Mouse (Mus musculus) mammary gland, adult 2 months (tissue): ENCODE results near the gene Cit. TPM values are rescaled to one million over a fixed set of nuclear protein-coding genes. Genes with fewer than 3 reads are reported as not detected.

ENCODE experiments used
- polyA plus RNA-seq: library from polyadenylated mRNA; depleted of rRNA; stranded (reverse); fragments of >200 nt; gene quantifications from 2 replicates; pipeline ENCODE4 v1.2.3, GENCODE M21; 2012; ENCODE audit warnings: low replicate concordance; rRNA removed

Cit gene
- 1.6 and 2.0 TPM in 2 replicates for polyA plus RNA-seq

DNA sequence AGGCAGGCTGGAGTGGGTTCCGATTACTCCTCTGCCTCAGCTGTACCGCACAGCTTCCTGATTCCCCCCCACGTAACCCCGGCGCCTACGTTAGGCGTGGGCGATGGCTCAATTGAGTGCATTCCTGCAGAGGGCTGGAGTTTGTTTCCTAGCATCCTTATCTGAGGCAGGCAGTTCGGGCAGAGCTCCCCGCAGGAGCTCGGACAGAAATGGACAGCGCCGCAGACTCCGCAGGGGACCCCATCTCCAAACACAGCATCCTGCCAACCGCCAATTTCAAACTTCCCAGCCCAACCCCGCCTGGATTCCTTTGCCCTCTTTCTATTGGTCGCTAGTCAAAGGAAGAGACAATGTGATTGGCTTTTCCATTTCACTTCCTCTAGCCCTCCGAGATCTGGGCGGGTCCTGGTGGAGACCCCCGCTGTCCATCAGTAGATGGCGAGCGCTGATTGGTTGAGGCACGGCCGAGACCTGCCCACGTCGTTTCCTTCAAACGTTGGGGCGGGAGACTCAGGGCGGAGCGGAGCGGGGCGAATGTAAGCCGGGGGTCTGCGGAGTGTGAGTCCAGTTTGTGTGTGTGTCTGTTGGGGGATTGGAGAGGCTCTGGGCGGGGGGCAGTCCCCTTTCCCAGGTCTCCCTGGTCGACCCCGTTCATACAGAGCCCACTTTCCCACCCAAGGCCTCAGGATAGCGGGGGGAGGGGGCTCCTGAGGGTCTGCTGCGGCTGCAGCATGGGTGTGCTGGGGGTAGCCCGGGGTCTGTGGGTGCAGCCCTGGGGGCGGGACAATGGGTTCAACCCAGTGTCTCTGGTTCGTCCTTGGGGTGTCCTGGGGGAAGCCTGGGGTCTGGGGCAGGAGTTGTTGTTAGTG lies at the start of gene Cit:
Cit (plus strand) TSS at position 513 of the 869 bp plus-strand sequence.

DNA sequence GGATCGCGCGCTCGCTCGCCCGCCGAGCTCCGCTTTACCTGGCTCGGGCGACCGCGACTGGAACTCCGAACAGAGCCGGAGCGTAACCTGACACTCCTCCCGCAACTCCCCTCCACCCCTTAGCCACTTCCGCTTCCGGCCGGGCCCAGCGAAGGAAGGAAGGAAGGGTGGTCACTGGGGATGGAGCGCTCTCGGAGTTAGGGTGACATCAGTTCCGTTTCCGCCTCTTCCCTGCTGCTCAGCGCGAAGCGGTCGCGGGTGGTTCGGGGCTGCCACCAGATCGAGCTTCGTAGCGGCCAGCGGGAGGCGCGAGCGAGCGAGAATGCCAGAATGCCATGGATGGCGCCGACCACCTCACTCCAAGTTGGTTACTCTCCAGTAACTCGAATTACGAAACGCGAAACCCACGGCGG lies 179.3 kb downstream of the Cit start, which contains the start of gene Prkab1:
Prkab1 (minus strand) TSS at position 182 of the 413 bp plus-strand sequence.

Other genes starting within 250 kb of the Cit start
- 65.0 and 82.4 TPM in 2 replicates for gene Rab35, start 213.4 kb upstream of the Cit start, polyA plus RNA-seq
- 25.7 and 38.6 TPM in 2 replicates for gene Bicdl1, start 113.7 kb upstream of the Cit start, polyA plus RNA-seq
- gene Prkab1, start 179.2 kb downstream of the Cit start, polyA plus RNA-seq, result 67.0 and 81.8 TPM in 2 replicates
- gene Tmem233, start 238.0 kb downstream of the Cit start, polyA plus RNA-seq, result 0.11 and 38.8 TPM in 2 replicates